In the genomic region with DNA sequence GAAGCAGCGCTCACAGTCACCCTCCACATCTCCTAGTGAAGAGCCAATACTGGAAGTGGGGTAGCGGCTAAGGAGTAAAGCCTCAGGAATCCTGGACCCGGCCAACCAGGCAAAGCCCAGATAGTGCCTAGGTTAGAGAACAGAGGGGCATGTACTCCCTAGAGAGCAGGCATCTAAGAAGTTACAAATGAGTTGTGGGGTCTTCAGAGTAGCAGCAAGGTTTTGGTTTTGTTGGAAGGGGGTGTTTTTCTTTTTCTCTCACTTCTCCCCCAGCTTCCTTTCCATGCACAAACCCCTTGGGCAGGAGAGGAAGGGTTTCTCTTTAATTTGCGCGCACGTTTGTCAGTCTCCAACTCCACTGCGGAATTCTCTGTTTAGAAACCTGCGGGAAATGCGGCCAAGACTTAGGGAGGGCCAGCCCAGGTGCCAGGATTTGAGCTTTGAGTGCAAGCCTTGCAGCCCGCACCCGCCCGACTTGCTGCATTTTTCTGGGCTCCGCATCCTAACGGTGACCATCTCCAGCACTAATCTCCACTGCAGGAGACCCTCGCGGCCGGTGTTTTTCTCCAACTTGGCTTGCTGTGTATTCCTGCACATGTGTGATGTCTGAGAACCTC, we compare ENCODE assay signal across 8 mouse cellular contexts. TPM values are rescaled to one million over a fixed set of nuclear protein-coding genes. Genes with fewer than 3 reads are reported as not detected.
DNase-seq lines count a peak whose midpoint lies in the region; ATAC-seq and TF ChIP-seq lines count a peak whose summit lies in the region.

No protein-coding gene starts in this region.

- WGBS in limb, embryonic 15.5 days, result 1% methylated on average over 17 of the region's 17 CpGs

- TF ChIP-seq POLR2A in testis, adult 2 months (IDR thresholded peaks at IDR 0.05; ENCODE audit: control insufficient read depth, low read depth, low read length), result no peak

- H3K27me3 ChIP-seq in testis, adult 2 months (ENCODE audit: control insufficient read depth, insufficient read depth, low read length), result no peaks in the 10 kb centered on the region
- peaks cover 59% of the 10 kb centered on the region for H3K27me3 ChIP-seq in limb, embryonic 15.5 days

- no peak for ATAC-seq in limb, embryonic 15.5 days (ENCODE audit: insufficient number of reproducible peaks, low FRiP score, low TSS enrichment, low read depth)

- no peak for DNase-seq in gastrocnemius, adult 2 months
- DNase-seq in gastrocnemius, postnatal 10 days, result no peak
- DNase-seq in testis, postnatal 10 days (ENCODE audit: low spot score), result no peak
- no peak for DNase-seq in adrenal gland, postnatal 36 days
- no peak for DNase-seq in layer of hippocampus, adult 8-10 months (ENCODE audit: low spot score in 2 of 2)
- DNase-seq in ovary, adult 18-20 months (ENCODE audit: low spot score), result no peak

- H3K4me3 ChIP-seq in gastrocnemius, adult 2 months, result peak overlapping the region; percentile 56
- peak overlapping the region; percentile 21 for H3K4me3 ChIP-seq in testis, adult 2 months (ENCODE audit: control insufficient read depth, low read depth, low read length)
- peak overlapping the region; percentile 49 for H3K4me3 ChIP-seq in limb, embryonic 15.5 days

- H3K9ac ChIP-seq in limb, embryonic 15.5 days, result no peak overlapping the region

- H3K9me3 ChIP-seq in limb, embryonic 15.5 days, result no peaks in the 10 kb centered on the region

- intact Hi-C loops in gastrocnemius, adult 2 months (cut with DNase I), result no loop called here

- no peaks in the 10 kb centered on the region for H3K36me3 ChIP-seq in testis, adult 2 months (ENCODE audit: control insufficient read depth, insufficient read depth, low read length)
- no peaks in the 10 kb centered on the region for H3K36me3 ChIP-seq in limb, embryonic 15.5 days

- H3K27ac ChIP-seq in gastrocnemius, adult 2 months, result no peak overlapping the region
- H3K27ac ChIP-seq in testis, adult 2 months (ENCODE audit: control insufficient read depth, insufficient read depth, low read depth, low read length), result no peak overlapping the region
- no peak overlapping the region for H3K27ac ChIP-seq in limb, embryonic 15.5 days

- no peak for TF ChIP-seq CTCF in gastrocnemius, adult 2 months (IDR thresholded peaks at IDR 0.05)
- no peak for TF ChIP-seq CTCF in testis, adult 2 months (IDR thresholded peaks at IDR 0.05; ENCODE audit: control insufficient read depth, insufficient read depth, insufficient replicate concordance, low read depth, low read length)

- H3K4me2 ChIP-seq in limb, embryonic 15.5 days, result peak overlapping the region; percentile 91

- H3K4me1 ChIP-seq in testis, adult 2 months (ENCODE audit: control insufficient read depth, insufficient read depth, low read length), result peaks cover 8% of the 10 kb centered on the region
- H3K4me1 ChIP-seq in limb, embryonic 15.5 days, result peaks cover 31% of the 10 kb centered on the region

RNA-seq across cellular contexts. Expression of a gene that starts 1.1 kb away (rescaled TPM):
- total RNA-seq in gastrocnemius, adult 2 months (2021), result under 1 TPM in 1 of 2 experiments, not detected in 1; 0.08 TPM
- total RNA-seq in gastrocnemius, postnatal 10 days (2021), result 1 to 10 TPM; 1.5 to 2.3 TPM
- 0.07 and 0.10 TPM in 2 replicates for polyA plus RNA-seq in testis, adult 2 months (2012; rRNA removed)
- polyA plus RNA-seq in limb, embryonic 15.5 days (2015; fragmentation: Nextera tagmentation; extraction: Ambion mirVana), result 5.3 and 6.3 TPM in 2 replicates
- total RNA-seq in adrenal gland, postnatal 36 days (2021), result under 1 TPM in 1 of 2 experiments, not detected in 1; 0.10 TPM
- total RNA-seq in layer of hippocampus, adult 8-10 months (2022), result 1 to 10 TPM; 4.2 to 6.8 (median 6.0) TPM
